Mouse (Mus musculus) testis, adult 2 months (tissue): ENCODE data around the gene Kidins220. TPM values are rescaled to one million over a fixed set of nuclear protein-coding genes. Genes with fewer than 3 reads are reported as not detected.
A peak's percentile ranks its signal among the peaks of the same experiment; 100 is the strongest.

Source experiments
- H3K27ac ChIP-seq: fragments of 200-500 bp; 2 replicates; pipeline ENCODE4 v1.5.1; 2012; ENCODE audit warnings: low read depth, low read length; ENCODE audit not compliant: control insufficient read depth, insufficient read depth
- H3K27me3 ChIP-seq: fragments of 200-500 bp; 2 replicates; pipeline ENCODE4 v1.6.1; 2012; ENCODE audit warnings: mild to moderate bottlenecking, low read length, moderate library complexity; ENCODE audit not compliant: control insufficient read depth, insufficient read depth
- H3K36me3 ChIP-seq: fragments of 200-500 bp; 2 replicates; pipeline ENCODE4 v1.6.1; 2012; ENCODE audit warnings: mild to moderate bottlenecking, low read length; ENCODE audit not compliant: control insufficient read depth, insufficient read depth
- H3K4me1 ChIP-seq: fragments of 200-500 bp; 2 replicates; pipeline ENCODE4 v1.6.1; 2012; ENCODE audit warnings: low read length; ENCODE audit not compliant: control insufficient read depth, insufficient read depth
- H3K4me3 ChIP-seq: fragments of 200-500 bp; 2 replicates; pipeline ENCODE4 v1.5.1; 2012; ENCODE audit warnings: low read depth, mild to moderate bottlenecking, low read length, moderate library complexity, mixed read lengths; ENCODE audit not compliant: control insufficient read depth
- CTCF ChIP-seq: fragments of 200-500 bp; IDR thresholded peaks from 2 replicates; pipeline ENCODE4 v1.5.1; 2012; ENCODE audit warnings: low read depth, mild to moderate bottlenecking, inconsistent platforms, low read length, moderate library complexity; ENCODE audit not compliant: control insufficient read depth, insufficient read depth, insufficient replicate concordance
- POLR2A ChIP-seq: fragments of 200-500 bp; IDR thresholded peaks from 2 replicates; pipeline ENCODE4 v1.6.1; 2012; ENCODE audit warnings: low read depth, mild to moderate bottlenecking, inconsistent platforms, low read length, moderate library complexity; ENCODE audit not compliant: control insufficient read depth
- polyA plus RNA-seq: library from polyadenylated mRNA; depleted of rRNA; stranded (reverse); fragments of >200 nt; gene quantifications from 2 replicates; pipeline ENCODE4 v1.2.3, GENCODE M21; 2012

The Kidins220 gene
- polyA plus RNA-seq, 1 experiment, result 14.2 TPM

- Histone ChIP-seq H3K4me3 (no peak overlapping the region), H3K36me3 (peaks cover 13% of the 10 kb centered on the region), H3K27ac (no peak overlapping the region), H3K4me1 (no peaks in the 10 kb centered on the region), H3K27me3 (no peaks in the 10 kb centered on the region)
- TF ChIP-seq POLR2A (no peak), CTCF (no peak)
These were observed 38.1 kb downstream of the Kidins220 start for GRCm38 (mm10) chr12:25012555-25013540.

GRCm38 (mm10) chr12:25014307-25014927, 39.7 kb downstream of the Kidins220 start:
- H3K27me3 ChIP-seq, result no peaks in the 10 kb centered on the region
- H3K27ac ChIP-seq, result no peak overlapping the region
- no peaks in the 10 kb centered on the region for H3K4me1 ChIP-seq
- TF ChIP-seq CTCF, result no peak
- TF ChIP-seq POLR2A, result no peak
- H3K36me3 ChIP-seq, result peaks cover 10% of the 10 kb centered on the region
- no peak overlapping the region for H3K4me3 ChIP-seq

- TF ChIP-seq POLR2A, result no peak
- TF ChIP-seq CTCF, result no peak
- Histone ChIP-seq H3K27me3 (no peaks in the 10 kb centered on the region), H3K4me1 (no peaks in the 10 kb centered on the region), H3K4me3 (no peak overlapping the region), H3K27ac (no peak overlapping the region), H3K36me3 (peaks cover 10% of the 10 kb centered on the region)
These were observed 40.2 kb downstream of the Kidins220 start for GRCm38 (mm10) chr12:25014938-25015337.

DNA sequence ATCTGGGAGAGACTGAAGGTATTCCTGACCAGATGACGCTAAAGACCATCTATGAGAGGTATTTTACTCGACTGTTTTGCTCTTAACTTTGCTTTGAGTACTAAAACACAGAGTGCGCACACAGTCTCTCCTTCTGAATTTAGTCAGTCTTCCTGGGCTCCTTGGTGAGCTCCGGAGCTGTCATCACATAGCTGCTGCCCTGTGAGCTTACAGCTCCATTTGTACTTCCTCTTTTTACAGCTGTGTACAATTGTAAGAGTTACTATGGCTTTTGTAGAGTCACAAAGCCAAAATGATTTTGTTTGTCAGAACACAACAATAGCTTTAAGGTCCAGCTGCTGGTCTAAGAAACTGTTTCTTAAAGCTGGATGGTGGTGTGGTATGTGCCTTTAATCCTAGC, 42.3 kb downstream of the Kidins220 start:
- TF ChIP-seq POLR2A, result no peak
- no peak for TF ChIP-seq CTCF
- no peak overlapping the region for H3K4me3 ChIP-seq
- peaks cover 8% of the 10 kb centered on the region for H3K36me3 ChIP-seq
- H3K4me1 ChIP-seq, result no peaks in the 10 kb centered on the region
- H3K27me3 ChIP-seq, result no peaks in the 10 kb centered on the region
- no peak overlapping the region for H3K27ac ChIP-seq

DNA sequence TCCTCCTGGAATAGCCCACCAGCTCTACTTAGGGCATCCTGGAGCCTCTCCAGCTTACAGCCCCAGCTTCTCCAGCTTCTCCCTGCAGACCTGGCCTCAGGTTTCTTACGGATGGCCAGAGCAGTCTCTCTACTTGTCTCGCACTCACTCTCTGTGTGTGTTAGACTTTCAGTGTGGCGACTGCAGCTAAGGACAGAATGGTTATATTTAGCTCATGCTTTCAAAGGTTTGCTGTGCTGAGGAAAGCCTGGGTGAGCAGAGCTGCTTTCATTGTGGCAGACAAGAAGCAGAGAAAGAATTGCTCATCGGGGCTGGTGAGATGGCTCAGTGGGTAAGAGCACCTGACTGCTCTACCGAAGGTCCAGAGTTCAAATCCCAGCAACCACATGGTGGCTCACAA, 46.3 kb downstream of the Kidins220 start:
- H3K36me3 ChIP-seq, result peaks cover 6% of the 10 kb centered on the region
- H3K27me3 ChIP-seq, result no peaks in the 10 kb centered on the region
- no peak overlapping the region for H3K27ac ChIP-seq
- no peaks in the 10 kb centered on the region for H3K4me1 ChIP-seq
- TF ChIP-seq POLR2A, result no peak
- TF ChIP-seq CTCF, result no peak
- H3K4me3 ChIP-seq, result no peak overlapping the region

GRCm38 (mm10) chr12:25024862-25025545, 50.3 kb downstream of the Kidins220 start:
- Histone ChIP-seq H3K27ac (no peak overlapping the region), H3K36me3 (peaks cover 2% of the 10 kb centered on the region; the same call in 1 of the 2 replicates), H3K4me1 (no peaks in the 10 kb centered on the region), H3K27me3 (no peaks in the 10 kb centered on the region), H3K4me3 (no peak overlapping the region)
- TF ChIP-seq CTCF (peak; percentile 39; the same call in 1 of the 2 replicates), POLR2A (no peak)

DNA sequence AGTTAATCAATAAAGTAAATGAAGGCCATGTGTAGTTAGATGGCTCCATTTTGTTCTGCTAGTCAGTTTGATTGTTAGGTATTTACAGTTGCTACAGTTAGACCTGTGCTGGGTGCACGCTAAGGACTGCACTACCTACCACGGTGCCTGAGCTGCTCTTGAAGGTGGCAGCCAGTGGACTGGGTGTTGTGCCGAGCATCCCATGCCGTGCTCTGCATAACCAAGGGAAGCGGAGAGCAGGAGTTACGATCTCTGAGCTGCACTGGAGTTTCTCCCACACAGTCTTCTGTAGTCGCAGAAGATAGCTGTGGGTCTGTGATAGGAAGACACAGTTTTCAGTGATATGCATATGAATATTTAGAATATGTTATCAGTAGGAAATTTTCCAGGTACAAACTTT, 51.6 kb downstream of the Kidins220 start:
- TF ChIP-seq POLR2A, result no peak
- no peak for TF ChIP-seq CTCF
- Histone ChIP-seq H3K4me3 (no peak overlapping the region), H3K36me3 (peaks cover 2% of the 10 kb centered on the region; the same call in 1 of the 2 replicates), H3K27ac (no peak overlapping the region), H3K4me1 (no peaks in the 10 kb centered on the region), H3K27me3 (no peaks in the 10 kb centered on the region)

DNA sequence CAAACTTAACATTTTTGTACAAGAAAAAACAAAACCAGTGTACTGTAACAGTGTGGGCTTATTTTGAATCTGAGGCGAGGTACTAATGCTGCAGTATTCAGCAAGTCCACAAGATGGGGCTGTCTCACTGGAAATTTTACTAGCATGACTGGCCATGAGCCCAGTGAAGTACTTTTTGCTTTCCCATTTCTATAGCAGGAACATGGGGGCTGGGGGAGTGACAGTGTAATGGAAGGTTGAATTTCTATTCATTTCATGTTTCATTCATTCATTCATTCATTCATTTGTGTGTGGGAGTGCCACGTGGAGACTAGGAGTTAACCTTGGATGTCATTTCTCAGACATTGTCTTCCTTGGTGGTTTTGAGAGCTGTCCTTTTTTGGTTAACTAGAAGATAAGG, 52.7 kb downstream of the Kidins220 start:
- H3K27ac ChIP-seq, result no peak overlapping the region
- no peaks in the 10 kb centered on the region for H3K27me3 ChIP-seq
- TF ChIP-seq CTCF (no peak), POLR2A (no peak)
- no peaks in the 10 kb centered on the region for H3K4me1 ChIP-seq
- H3K36me3 ChIP-seq, result peaks cover 2% of the 10 kb centered on the region; the same call in 1 of the 2 replicates
- no peak overlapping the region for H3K4me3 ChIP-seq
